Mouse (Mus musculus) intestine, embryonic 14.5 days (tissue): ENCODE results near the gene Synpo2. TPM values are rescaled to one million over a fixed set of nuclear protein-coding genes. Genes with fewer than 3 reads are reported as not detected.

Source experiments
- ATAC-seq: fragments of 200-750 bp; cut with Nextera tagmentation; replicated peaks from 2 replicates; pipeline ENCODE4 v1.8.0; 2017; ENCODE audit warnings: low read depth, moderate number of reproducible peaks, moderate TSS enrichment, moderate library complexity; ENCODE audit not compliant: low FRiP score, low TSS enrichment
- DNase-seq: peaks from one replicate; pipeline ENCODE4 v3.0.0-alpha.2; 2018; ENCODE audit warnings: low spot score
- H3K27ac ChIP-seq: fragments of 300-500 bp; sonication (generic); 2 replicates; pipeline ENCODE4 v1.5.1; 2014; ENCODE audit warnings: low read depth, mild to moderate bottlenecking, control low read depth
- H3K27me3 ChIP-seq: fragments of 300-500 bp; sonication (generic); replicated peaks from 2 replicates; pipeline ENCODE4 v1.6.1; 2014; ENCODE audit warnings: low read length, control low read depth; ENCODE audit not compliant: control insufficient read depth, insufficient read depth
- H3K36me3 ChIP-seq: fragments of 300-500 bp; sonication (generic); 2 replicates; pipeline ENCODE4 v1.6.1; 2014; ENCODE audit warnings: low read length, control low read depth; ENCODE audit not compliant: control insufficient read depth, insufficient read depth
- H3K4me1 ChIP-seq: fragments of 300-500 bp; sonication (generic); replicated peaks from 2 replicates; pipeline ENCODE4 v1.6.1; 2014; ENCODE audit warnings: low read length, control low read depth, mixed read lengths; ENCODE audit not compliant: control insufficient read depth, insufficient read depth
- H3K4me2 ChIP-seq: fragments of 300-500 bp; sonication (generic); 2 replicates; pipeline ENCODE4 v1.6.1; 2014; ENCODE audit warnings: low read length
- H3K4me3 ChIP-seq: fragments of 300-500 bp; sonication (generic); 2 replicates; pipeline ENCODE4 v1.5.1; 2014; ENCODE audit warnings: low read depth, low read length, control low read depth, mixed read lengths
- H3K9ac ChIP-seq: fragments of 300-500 bp; sonication (generic); 2 replicates; pipeline ENCODE4 v1.6.1; 2014; ENCODE audit warnings: mild to moderate bottlenecking, low read length
- H3K9me3 ChIP-seq: fragments of 300-500 bp; sonication (generic); 2 replicates; pipeline ENCODE4 v1.6.1; 2016; ENCODE audit warnings: low read length, control low read depth; ENCODE audit not compliant: control insufficient read depth
- WGBS: fragments of 180-500 bp; shearing (Covaris S2); extraction: QIAGEN DNeasy Blood & Tissue Kit; methylation state at CpG from one replicate; pipeline ENCODE4 v1.1.7; 2014; 5-methylcytosine and 5-hydroxymethylcytosine counted together
- polyA plus RNA-seq: library from polyadenylated mRNA; unstranded; fragments of >200 nt; fragmentation: Nextera tagmentation; extraction: Ambion mirVana; gene quantifications from 2 replicates; pipeline ENCODE4 v1.2.1, GENCODE M21; 2014

The Synpo2 gene
- polyA plus RNA-seq, 1 experiment from 2014 or later, result 56.2 TPM

DNA sequence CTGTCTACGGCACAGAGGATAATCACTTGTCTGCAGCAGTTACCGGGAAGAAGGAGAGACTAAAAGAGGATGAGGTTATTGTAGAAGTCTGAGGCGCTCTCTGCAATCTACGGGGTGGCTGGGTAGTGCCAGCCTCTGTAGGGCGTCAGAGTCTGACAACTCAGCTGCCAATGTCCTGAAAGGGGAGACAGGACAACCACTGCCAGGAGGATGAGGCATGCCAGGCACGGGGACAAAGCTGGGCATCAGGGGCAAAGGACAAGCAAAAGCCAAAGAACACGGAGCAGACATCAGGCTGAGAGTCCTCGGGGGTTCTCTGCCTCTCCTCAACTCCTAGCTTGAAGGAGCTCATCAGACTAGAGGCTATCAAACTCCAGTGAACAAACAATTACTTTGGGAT lies 82.6 kb downstream of the Synpo2 start:
- Histone ChIP-seq H3K27me3 (no peaks in the 10 kb centered on the region), H3K4me1 (peaks cover 13% of the 10 kb centered on the region), H3K9me3 (no peaks in the 10 kb centered on the region), H3K9ac (no peak overlapping the region), H3K27ac (no peak overlapping the region), H3K4me2 (no peak overlapping the region), H3K4me3 (no peak overlapping the region), H3K36me3 (no peaks in the 10 kb centered on the region)
- no peak for DNase-seq
- ATAC-seq, result no peak
- WGBS, result 78% methylated on average over 8 of the region's 8 CpGs

DNA sequence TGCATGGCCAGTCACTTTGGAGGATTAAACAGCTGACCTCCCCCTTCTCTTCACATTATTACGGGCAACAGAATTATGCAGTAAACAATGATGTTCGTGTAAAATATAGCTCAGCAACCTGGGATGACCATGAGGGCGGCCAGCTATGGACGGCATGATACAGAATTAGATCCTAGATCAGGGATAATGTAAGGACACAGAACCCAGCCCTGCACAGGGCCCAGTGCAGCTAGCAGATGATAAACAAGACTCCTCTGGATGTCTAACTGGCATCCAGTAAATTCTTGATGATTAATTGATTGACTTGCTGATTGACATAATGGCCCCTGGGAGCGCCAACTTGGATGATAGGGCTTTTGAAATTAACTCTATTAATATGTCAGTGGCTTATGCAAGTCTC lies 83.0 kb downstream of the Synpo2 start:
- Histone ChIP-seq H3K27ac (no peak overlapping the region), H3K9me3 (no peaks in the 10 kb centered on the region), H3K4me1 (peaks cover 13% of the 10 kb centered on the region), H3K27me3 (no peaks in the 10 kb centered on the region), H3K9ac (no peak overlapping the region), H3K4me2 (no peak overlapping the region), H3K36me3 (no peaks in the 10 kb centered on the region), H3K4me3 (no peak overlapping the region)
- no peak for DNase-seq
- 85% methylated on average over 5 of the region's 5 CpGs for WGBS
- no peak for ATAC-seq

DNA sequence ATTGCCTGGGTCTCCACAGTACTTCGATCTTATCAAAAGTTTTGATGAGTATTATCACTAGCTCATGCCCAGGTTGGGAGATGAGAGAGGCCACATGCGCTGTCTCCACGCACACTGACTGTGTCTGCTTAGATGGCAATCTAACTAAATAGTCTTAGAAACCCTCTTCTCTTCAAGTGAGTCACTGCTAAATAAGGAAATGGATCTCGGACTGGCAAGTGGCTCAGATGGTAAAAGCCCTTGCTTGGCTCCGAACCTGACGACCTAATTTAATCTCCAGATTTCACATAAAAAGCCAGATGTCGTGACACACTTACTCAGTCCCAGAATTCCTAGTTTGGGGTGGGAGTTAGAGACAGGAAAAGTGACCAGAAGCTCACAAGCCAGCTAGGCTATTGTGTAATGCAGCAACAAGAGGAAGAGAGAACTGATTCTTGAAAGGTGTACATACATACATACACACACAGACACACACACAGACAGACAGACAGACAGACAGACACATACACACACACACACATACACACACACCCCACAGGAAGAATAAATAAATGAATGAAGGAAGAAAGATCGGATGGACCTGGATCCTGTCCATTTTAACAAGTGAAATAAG lies 85.3 kb downstream of the Synpo2 start:
- Histone ChIP-seq H3K4me1 (peaks cover 13% of the 10 kb centered on the region), H3K9me3 (no peaks in the 10 kb centered on the region), H3K27me3 (no peaks in the 10 kb centered on the region), H3K4me2 (no peak overlapping the region), H3K27ac (peak overlapping the region; percentile 65), H3K9ac (no peak overlapping the region), H3K36me3 (no peaks in the 10 kb centered on the region), H3K4me3 (no peak overlapping the region)
- ATAC-seq (no peak), DNase-seq (no peak)
- 53% methylated on average over 8 of the region's 8 CpGs for WGBS

DNA sequence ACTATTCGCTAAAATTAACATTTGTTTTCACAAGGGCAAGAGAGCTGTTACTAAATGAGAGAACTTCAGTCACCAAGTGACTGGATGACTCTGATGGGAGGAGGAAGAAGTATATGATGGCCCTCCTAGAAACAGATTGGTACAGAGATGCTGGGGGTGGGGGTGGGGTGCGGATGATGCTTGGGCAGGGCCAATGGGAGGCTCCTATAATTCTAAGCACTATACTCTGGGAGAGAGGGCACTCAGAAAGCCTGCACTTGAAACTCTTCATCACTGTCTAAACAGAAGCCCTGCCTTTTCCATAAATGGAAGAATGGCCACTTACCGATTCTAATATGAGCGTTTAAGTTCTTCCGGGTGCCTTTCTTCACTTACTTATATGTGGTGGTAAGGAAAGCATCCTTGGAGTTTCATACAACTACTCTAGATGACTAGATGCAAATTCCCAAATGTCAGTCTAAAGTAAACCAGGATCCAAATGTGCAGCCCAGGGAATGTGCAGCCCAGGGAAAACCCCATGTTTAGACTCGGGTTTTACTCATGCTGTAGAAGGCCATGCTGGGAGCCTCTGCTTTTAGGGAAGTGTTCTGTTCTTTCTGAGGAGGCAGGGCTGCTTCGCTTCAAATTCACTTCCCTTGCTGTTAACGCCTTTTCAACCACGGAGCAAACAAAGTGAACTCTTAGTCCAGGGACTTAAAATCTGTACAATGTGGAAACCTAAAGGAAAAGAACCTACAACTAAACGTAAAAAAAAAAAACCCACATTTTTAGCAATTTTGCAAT lies 86.4 kb downstream of the Synpo2 start:
- WGBS, result 52% methylated on average over 10 of the region's 10 CpGs
- Histone ChIP-seq H3K4me1 (peaks cover 12% of the 10 kb centered on the region), H3K4me2 (no peak overlapping the region), H3K9me3 (no peaks in the 10 kb centered on the region), H3K4me3 (no peak overlapping the region), H3K27ac (peak overlapping the region; percentile 49), H3K36me3 (no peaks in the 10 kb centered on the region), H3K9ac (no peak overlapping the region), H3K27me3 (no peaks in the 10 kb centered on the region)
- no peak for DNase-seq
- ATAC-seq, result no peak

DNA sequence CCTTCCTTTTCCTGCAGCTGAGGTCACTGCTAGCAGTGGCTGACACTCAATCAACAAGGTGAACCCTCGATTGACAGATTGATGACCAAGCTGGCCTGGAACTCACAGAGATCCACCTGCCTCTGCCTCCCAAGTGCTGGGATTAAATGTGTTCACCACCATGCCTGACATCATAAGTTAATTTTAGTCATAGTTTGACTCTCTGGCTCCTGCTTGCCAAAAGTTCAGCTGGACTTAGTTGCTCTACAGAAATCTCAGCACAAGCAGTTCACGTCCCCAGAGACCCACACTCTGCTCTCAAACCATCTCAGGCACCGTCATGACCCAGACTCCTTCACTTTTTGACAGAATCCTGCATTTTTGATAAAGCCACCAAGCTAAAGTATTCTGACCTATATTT lies 87.3 kb downstream of the Synpo2 start:
- no peaks in the 10 kb centered on the region for H3K36me3 ChIP-seq
- ATAC-seq, result no peak
- H3K4me1 ChIP-seq, result peaks cover 6% of the 10 kb centered on the region
- H3K27ac ChIP-seq, result no peak overlapping the region
- no peak for DNase-seq
- H3K9ac ChIP-seq, result no peak overlapping the region
- no peaks in the 10 kb centered on the region for H3K9me3 ChIP-seq
- no peaks in the 10 kb centered on the region for H3K27me3 ChIP-seq
- WGBS, result 87% methylated on average over 3 of the region's 3 CpGs
- no peak overlapping the region for H3K4me2 ChIP-seq
- H3K4me3 ChIP-seq, result no peak overlapping the region

DNA sequence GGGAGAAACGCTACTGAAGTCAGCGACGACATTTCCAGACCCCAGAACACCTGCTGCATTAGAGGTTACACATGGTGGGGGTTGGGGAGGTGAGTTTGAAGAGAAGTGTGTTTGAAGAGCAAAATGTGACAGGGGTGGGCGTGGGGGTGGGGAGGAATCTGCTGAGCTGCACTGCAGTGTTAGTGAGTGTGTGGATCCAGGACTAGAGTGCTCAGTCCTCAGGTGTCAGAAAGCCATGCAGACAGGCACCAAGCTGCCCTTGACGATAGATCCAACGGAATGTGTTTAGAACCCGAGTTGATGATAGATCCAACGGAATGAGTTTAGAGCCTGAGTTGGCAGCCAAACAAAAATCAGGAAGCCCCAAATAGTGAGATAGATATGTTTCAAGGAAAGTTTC lies 89.4 kb downstream of the Synpo2 start:
- Histone ChIP-seq H3K9ac (no peak overlapping the region), H3K27me3 (no peaks in the 10 kb centered on the region), H3K4me3 (no peak overlapping the region), H3K27ac (no peak overlapping the region), H3K4me2 (no peak overlapping the region), H3K36me3 (no peaks in the 10 kb centered on the region), H3K4me1 (peaks cover 6% of the 10 kb centered on the region), H3K9me3 (no peaks in the 10 kb centered on the region)
- DNase-seq (no peak), ATAC-seq (no peak)
- WGBS, result 76% methylated on average over 8 of the region's 8 CpGs

DNA sequence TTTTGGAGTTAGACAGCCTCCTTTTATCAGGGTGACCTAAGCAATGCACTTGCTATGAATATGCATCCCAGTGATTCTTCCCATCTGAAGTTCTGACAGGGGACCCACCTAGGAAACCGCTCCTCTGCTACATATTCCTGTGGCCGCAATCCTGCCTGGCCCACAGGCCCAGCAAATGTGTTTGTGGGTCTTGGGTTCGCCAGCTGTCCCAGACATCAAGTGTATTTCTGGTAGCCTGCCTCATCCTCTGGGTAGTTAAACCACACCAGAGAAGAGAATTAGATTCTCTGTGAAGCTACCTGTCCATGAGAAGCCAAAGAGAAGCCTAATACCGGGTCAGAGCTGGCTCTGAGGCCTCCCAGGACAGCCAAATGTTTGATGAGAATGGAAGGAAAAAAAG lies 90.0 kb downstream of the Synpo2 start:
- Histone ChIP-seq H3K4me2 (no peak overlapping the region), H3K9me3 (no peaks in the 10 kb centered on the region), H3K4me1 (peaks cover 6% of the 10 kb centered on the region), H3K4me3 (no peak overlapping the region), H3K27me3 (no peaks in the 10 kb centered on the region), H3K36me3 (no peaks in the 10 kb centered on the region), H3K27ac (no peak overlapping the region), H3K9ac (no peak overlapping the region)
- ATAC-seq (no peak), DNase-seq (no peak)
- WGBS, result 90% methylated on average over 4 of the region's 4 CpGs

DNA sequence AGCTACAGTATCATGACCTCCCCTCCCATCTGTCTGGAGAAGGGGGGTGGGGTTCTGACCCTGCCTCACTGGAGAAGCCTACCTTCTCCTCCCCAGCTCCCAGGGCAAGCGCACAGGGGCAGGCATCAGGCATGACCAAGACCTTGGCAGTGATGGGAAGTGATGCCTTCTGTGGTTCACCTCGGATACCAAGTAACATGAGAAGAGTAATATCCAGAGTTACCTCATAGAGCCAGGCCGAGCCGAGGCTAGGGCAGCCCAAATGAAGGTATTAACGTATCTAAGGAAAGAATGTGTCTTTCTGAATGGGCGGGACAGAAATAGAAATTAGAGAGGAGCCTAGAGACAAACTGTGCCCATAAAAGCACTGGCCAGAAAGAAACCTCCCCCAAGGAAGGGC lies 92.5 kb downstream of the Synpo2 start:
- no peak overlapping the region for H3K9ac ChIP-seq

DNA sequence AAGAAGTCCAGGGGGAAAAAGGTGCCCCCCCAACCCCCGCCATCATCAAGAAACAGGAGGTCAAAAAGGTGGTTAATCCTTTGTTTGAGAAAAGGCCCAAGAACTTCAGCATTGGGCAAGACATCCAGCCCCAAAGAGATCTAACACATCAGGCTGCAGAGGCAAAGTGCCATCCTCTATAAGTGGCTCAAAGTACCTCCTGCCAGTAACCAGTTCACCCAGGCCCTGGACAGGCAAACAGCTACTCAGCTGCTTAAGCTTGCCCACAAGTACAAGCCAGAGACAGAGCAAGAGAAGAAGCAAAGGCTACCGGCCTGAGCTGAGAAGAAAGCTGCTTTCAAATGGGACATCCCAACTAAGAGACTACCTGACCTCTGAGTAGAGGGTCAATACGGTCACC lies 93.7 kb downstream of the Synpo2 start:
- DNase-seq (no peak), ATAC-seq (no peak)
- Histone ChIP-seq H3K9me3 (no peaks in the 10 kb centered on the region), H3K36me3 (no peaks in the 10 kb centered on the region), H3K27me3 (no peaks in the 10 kb centered on the region), H3K4me1 (peaks cover 19% of the 10 kb centered on the region), H3K4me3 (no peak overlapping the region), H3K9ac (no peak overlapping the region), H3K27ac (no peak overlapping the region), H3K4me2 (no peak overlapping the region)
- 83% methylated on average over 3 of the region's 3 CpGs for WGBS

More for the DNA sequence above, 92.5 kb downstream of the Synpo2 start:
- no peak overlapping the region for H3K4me3 ChIP-seq
- H3K9me3 ChIP-seq, result no peaks in the 10 kb centered on the region
- peaks cover 14% of the 10 kb centered on the region for H3K4me1 ChIP-seq
- ATAC-seq, result no peak
- no peaks in the 10 kb centered on the region for H3K36me3 ChIP-seq
- H3K4me2 ChIP-seq, result no peak overlapping the region
- H3K27ac ChIP-seq, result no peak overlapping the region
- WGBS, result 84% methylated on average over 6 of the region's 6 CpGs
- DNase-seq, result no peak
- H3K27me3 ChIP-seq, result no peaks in the 10 kb centered on the region
